Mouse (Mus musculus) urinary bladder, adult 18-20 months (tissue): ENCODE data around the gene Fkbp9.
A peak's percentile ranks its signal among the peaks of the same experiment; 100 is the strongest.

Source experiments
- DNase-seq, 2 experiments: peaks; one replicate each; pipeline ENCODE4 v3.0.0; 2022; ENCODE audit warnings: low spot score in 2 of 2, mixed read lengths in 2 of 2

Gene Fkbp9

GRCm38 (mm10) chr6:56831697-56832406 is at the start of gene Fkbp9:
Gene Fkbp9 (plus strand): TSS chr6:56832059.
- peak; percentile 73 to 83 for DNase-seq

GRCm38 (mm10) chr6:56783561-56784272 is 48.1 kb upstream of the Fkbp9 start:
- DNase-seq = no peak

- no peak for DNase-seq
These were observed 46.8 kb upstream of the Fkbp9 start for GRCm38 (mm10) chr6:56785068-56785467.

- DNase-seq = no peak
These were observed 44.2 kb upstream of the Fkbp9 start for GRCm38 (mm10) chr6:56787668-56788067.

- DNase-seq = no peak
These were observed 42.5 kb upstream of the Fkbp9 start for GRCm38 (mm10) chr6:56789336-56789735.

GRCm38 (mm10) chr6:56794834-56795233 is 37.0 kb upstream of the Fkbp9 start:
- DNase-seq = no peak

- DNase-seq = no peak
These were observed 35.6 kb upstream of the Fkbp9 start for GRCm38 (mm10) chr6:56796232-56796631.

GRCm38 (mm10) chr6:56796668-56797141 is 35.2 kb upstream of the Fkbp9 start:
- DNase-seq = peak; percentile 9 to 13

GRCm38 (mm10) chr6:56797311-56798151 is 34.3 kb upstream of the Fkbp9 start, which contains the start of gene Kbtbd2:
Gene Kbtbd2 (minus strand): TSS chr6:56797813.
- DNase-seq = peak; percentile 87 to 92

GRCm38 (mm10) chr6:56798152-56798465 is 33.8 kb upstream of the Fkbp9 start:
- DNase-seq = no peak

GRCm38 (mm10) chr6:56805026-56805425 is 26.8 kb upstream of the Fkbp9 start:
- no peak for DNase-seq

- no peak for DNase-seq
These were observed 25.7 kb upstream of the Fkbp9 start for GRCm38 (mm10) chr6:56806195-56806594.

GRCm38 (mm10) chr6:56808656-56809055 is 23.2 kb upstream of the Fkbp9 start:
- peak in 1 of 2 experiments; percentile 16 for DNase-seq

- no peak for DNase-seq
These were observed 18.5 kb upstream of the Fkbp9 start for GRCm38 (mm10) chr6:56813332-56813731.

GRCm38 (mm10) chr6:56818436-56819123 is 13.3 kb upstream of the Fkbp9 start:
- no peak for DNase-seq

- DNase-seq = no peak
These were observed 12.8 kb upstream of the Fkbp9 start for GRCm38 (mm10) chr6:56819124-56819487.

GRCm38 (mm10) chr6:56825657-56826056 is 6.2 kb upstream of the Fkbp9 start:
- DNase-seq = no peak

GRCm38 (mm10) chr6:56832407-56832796 is 543 bp downstream of the Fkbp9 start:
- peak in 1 of 2 experiments; percentile 37 for DNase-seq

- DNase-seq = no peak
These were observed 971 bp downstream of the Fkbp9 start for GRCm38 (mm10) chr6:56832830-56833229.

GRCm38 (mm10) chr6:56834769-56835168 is 2.9 kb downstream of the Fkbp9 start:
- no peak for DNase-seq

- no peak for DNase-seq
These were observed 3.7 kb downstream of the Fkbp9 start for GRCm38 (mm10) chr6:56835532-56835931.

- no peak for DNase-seq
These were observed 5.3 kb downstream of the Fkbp9 start for GRCm38 (mm10) chr6:56837166-56837565.
